Mouse (Mus musculus) T-cell, adult 2 months (primary cell): Measurements from ENCODE around the gene Gm14085.
A peak's percentile ranks its signal among the peaks of the same experiment; 100 is the strongest.
"Not testable (repeated sequence)": the region's sequence is repeated elsewhere in the genome, so short reads cannot be mapped to it uniquely, and the experiment has no call there.

Experiments used
- DNase-seq: peaks from one replicate; pipeline ENCODE4 v3.0.0; 2022; ENCODE audit warnings: low spot score

Gene Gm14085

GRCm38 (mm10) chr2:122484641-122485040 lies at the start of gene Gm14085:
Gm14085 (plus strand) TSS chr2:122484941.
- DNase-seq, result no peak

- not testable (repeated sequence) for DNase-seq
Measured at GRCm38 (mm10) chr2:122438706-122439482, 45.8 kb upstream of the Gm14085 start.

- peak; percentile 74 for DNase-seq
Measured at GRCm38 (mm10) chr2:122440521-122440920, 44.2 kb upstream of the Gm14085 start.

GRCm38 (mm10) chr2:122441000-122441933 lies 43.5 kb upstream of the Gm14085 start:
- DNase-seq, result no peak

GRCm38 (mm10) chr2:122450351-122450750 lies 34.4 kb upstream of the Gm14085 start:
- DNase-seq, result no peak

GRCm38 (mm10) chr2:122452426-122452825 lies 32.3 kb upstream of the Gm14085 start:
- no peak for DNase-seq

GRCm38 (mm10) chr2:122466901-122467300 lies 17.8 kb upstream of the Gm14085 start:
- DNase-seq, result peak; percentile 78

GRCm38 (mm10) chr2:122467351-122468013 lies 17.3 kb upstream of the Gm14085 start:
- DNase-seq, result peak; percentile 79

GRCm38 (mm10) chr2:122469221-122469620 lies 15.5 kb upstream of the Gm14085 start:
- peak; percentile 76 for DNase-seq

GRCm38 (mm10) chr2:122476585-122476984 lies 8.2 kb upstream of the Gm14085 start:
- DNase-seq, result no peak

- DNase-seq, result not testable (repeated sequence)
Measured at GRCm38 (mm10) chr2:122483787-122484186, 954 bp upstream of the Gm14085 start.

GRCm38 (mm10) chr2:122485654-122486053 lies 913 bp downstream of the Gm14085 start:
- DNase-seq, result peak; percentile 30

GRCm38 (mm10) chr2:122486122-122486521 lies 1.4 kb downstream of the Gm14085 start:
- DNase-seq, result not testable (repeated sequence)

GRCm38 (mm10) chr2:122486674-122487073 lies 1.9 kb downstream of the Gm14085 start:
- DNase-seq, result no peak

GRCm38 (mm10) chr2:122529696-122530095 lies 45.0 kb downstream of the Gm14085 start:
- DNase-seq, result peak; percentile 41

- DNase-seq, result no peak
Measured at GRCm38 (mm10) chr2:122531290-122531689, 46.5 kb downstream of the Gm14085 start.

- DNase-seq, result no peak
Measured at GRCm38 (mm10) chr2:122531726-122532125, 47.0 kb downstream of the Gm14085 start.

- no peak for DNase-seq
Measured at GRCm38 (mm10) chr2:122532136-122532801, 47.5 kb downstream of the Gm14085 start.

- no peak for DNase-seq
Measured at GRCm38 (mm10) chr2:122532802-122533186, 48.1 kb downstream of the Gm14085 start.

GRCm38 (mm10) chr2:122533378-122533777 lies 48.6 kb downstream of the Gm14085 start:
- no peak for DNase-seq

GRCm38 (mm10) chr2:122534671-122535070 lies 49.9 kb downstream of the Gm14085 start:
- DNase-seq, result no peak

- DNase-seq, result peak; percentile 34
Measured at GRCm38 (mm10) chr2:122558317-122558716, 73.6 kb downstream of the Gm14085 start.
